Mouse (Mus musculus): Measurements from ENCODE around the gene Nhej1. TPM values are rescaled to one million over a fixed set of nuclear protein-coding genes. Genes with fewer than 3 reads are reported as not detected.

The Nhej1 gene
- total RNA-seq (2021): 1 to 10 TPM; 2.2 to 2.7 TPM

DNA sequence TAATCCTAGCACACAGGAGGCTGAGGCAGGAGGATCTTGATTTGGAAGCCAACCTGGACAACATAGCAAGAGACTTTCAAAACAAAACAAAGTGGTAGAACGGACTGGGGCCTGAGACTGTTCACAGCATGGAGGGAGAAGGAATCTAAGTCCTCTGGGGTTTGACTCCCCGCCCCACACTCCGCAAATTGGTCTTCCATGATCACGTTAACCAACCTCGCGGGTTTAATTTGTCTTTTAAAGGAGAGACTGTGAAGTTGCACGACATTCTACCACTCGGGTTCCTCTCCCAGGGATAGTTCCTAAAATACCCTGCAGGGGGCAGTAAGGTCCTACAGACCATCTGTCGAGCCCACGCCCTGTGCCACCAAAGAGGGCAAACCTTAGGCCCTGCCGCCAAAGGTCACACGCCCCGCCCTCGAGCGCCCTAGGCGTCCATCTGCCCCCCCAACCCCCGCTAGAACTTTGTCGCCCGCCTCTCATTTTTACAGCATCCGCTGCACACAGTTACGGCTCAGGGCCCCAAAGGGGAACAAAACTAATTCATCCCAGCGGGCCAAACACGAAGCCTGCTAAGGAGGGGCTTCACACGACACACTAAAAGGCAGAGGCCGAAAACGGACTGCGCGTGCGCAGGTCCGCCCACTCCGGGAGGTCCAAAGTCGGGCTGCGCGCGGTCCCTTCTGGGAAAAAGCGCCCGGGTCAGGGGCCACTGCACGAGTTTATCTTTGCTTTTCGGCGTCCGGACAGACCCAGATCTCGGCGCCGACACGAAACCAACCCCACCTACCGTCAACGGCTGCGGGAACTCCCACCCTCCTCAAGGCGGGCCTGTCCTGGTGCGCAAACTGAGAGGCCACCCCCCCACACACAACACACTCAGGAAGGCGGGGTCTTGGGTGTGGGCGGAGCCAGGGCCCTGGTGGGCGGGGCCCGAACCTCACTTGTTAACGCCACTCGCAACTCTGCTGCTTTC lies at the start of gene Nhej1:
Nhej1 (minus strand) TSS at position 855 of the 976 bp plus-strand sequence.
- intact Hi-C loops (cut with DNase I): no loop called here
- peak; percentile 95 to 97 for DNase-seq

DNA sequence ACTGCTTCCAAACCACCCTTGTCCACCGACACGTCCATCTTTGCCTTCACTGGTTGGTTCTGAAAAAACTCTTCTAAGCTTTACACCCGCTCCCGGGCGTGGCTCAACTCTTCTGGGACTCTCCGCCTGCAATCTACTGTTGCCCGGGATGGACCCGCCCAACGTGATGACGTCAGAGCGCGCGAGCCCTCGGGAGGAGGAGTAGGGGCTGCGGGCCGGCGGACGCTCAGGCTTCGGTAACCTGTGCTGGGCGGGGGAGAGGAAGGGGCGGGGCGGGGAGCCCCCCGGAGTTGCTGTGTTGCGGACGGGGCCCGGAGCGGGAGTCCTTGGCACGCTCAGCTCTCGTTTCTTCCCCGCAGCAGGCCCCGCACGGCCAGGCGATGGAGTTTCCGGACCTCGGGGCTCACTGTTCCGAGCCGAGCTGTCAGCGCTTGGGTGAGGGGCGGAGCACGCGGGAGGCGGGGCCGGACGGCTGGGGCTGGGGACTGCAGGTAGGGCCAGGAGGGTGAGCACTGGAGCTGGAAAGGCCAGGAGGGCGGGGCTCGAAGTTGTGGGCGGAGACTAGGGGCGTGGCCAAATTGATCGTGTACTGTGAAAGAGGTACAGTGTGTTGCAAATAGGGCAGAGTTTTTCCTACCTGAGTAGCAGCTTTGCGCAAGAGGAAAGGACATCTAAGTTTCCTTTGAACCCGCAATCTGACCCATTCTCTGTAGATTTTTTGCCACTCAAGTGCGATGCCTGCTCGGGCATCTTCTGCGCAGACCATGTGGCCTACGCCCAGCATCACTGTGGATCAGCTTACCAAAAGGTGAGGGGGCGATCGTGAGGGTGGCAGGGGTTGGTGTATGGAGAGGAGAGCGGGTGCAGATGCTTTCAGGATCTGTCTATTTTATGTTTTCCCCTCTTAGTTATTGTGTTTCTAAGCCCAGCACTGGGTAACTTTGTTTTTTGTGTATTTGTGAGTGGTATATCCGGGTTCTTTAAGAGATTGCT lies 43.8 kb upstream of the Nhej1 start, which contains the start of gene Zfand2b:
Zfand2b (plus strand) TSS at position 175 of the 993 bp plus-strand sequence.
- intact Hi-C loops (cut with DNase I): loop anchor here (2.0 kb wide), 1 partner anchor 26 kb away; the partner anchor contains the start of genes Cnppd1 and Retreg2

DNA sequence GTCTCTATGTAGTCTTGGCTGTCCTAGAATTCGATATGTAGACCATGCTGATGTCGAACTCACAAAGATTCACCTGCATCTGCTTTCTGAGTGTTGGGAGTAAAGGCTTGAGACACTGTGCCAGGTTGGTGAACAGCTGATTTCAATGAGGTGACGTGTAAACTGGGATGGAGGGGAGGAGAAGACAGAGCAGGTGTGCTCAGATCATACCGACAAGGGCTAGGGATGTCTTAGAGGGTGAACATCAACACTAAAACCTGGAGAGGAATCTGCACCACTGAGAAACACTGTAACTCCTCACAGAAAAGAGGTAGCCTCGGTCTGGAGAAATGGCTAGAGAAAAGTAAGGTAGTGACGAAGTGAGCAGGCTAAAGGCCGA lies 43.1 kb upstream of the Nhej1 start:
- no peak for DNase-seq
- intact Hi-C loops (cut with DNase I): loop anchor here (2.0 kb wide), 1 partner anchor 25 kb away; the partner anchor contains the start of genes Cnppd1 and Retreg2

More for the DNA sequence above, 43.8 kb upstream of the Nhej1 start, which contains the start of gene Zfand2b:
- DNase-seq: peak; percentile 97 to 98

DNA sequence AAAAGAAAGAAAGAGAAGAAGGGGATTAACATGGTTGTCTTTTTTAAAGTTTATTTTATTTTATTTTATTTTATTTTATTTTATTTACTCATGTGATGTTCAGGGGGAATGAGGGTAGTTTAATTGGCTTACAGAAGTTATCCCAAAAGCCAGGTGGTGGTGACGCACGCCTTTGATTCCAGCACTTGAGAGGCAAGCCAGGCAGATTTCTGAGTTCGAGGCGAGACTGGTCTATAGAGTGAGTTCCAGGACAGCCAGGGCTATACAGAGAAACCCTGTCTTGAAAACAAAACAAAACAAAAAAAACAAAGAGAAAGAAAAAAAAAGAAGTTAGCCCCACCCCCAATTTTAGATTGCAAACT lies 35.2 kb upstream of the Nhej1 start:
- DNase-seq: no peak
- intact Hi-C loops (cut with DNase I): no loop called here

DNA sequence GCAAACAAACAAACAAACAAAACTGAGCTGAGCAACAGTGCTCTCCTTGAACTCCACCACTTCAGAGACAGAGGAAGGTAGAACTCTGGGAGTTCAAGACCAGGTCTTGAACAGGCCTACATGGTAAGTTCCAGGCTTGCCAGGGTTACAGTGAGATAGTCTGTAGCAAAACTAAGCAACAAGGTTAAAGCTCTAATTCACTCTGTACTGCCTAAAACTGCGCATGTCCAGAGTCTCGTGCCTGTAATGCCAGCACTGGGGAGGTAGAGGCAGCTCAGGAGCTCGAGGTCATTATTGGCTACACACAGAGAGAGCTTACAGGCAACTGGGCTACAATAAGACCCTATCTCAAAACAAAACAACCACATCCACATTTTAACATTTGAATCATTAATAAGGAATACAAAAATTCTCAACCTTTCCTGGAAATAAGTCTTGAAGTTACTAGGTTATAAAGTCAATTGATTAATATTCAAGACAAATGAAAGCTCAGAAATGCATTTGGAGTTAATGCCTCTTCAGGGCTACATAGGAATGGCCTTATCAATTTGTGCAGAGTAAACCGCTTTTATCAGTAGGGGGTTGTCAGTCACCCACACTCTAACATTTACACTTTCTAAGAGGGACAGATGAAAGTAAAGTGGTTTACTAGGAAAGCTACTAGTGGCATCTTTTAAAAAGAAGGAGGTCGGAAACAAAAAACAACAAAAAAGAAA lies 34.7 kb upstream of the Nhej1 start:
- no peak for DNase-seq

DNA sequence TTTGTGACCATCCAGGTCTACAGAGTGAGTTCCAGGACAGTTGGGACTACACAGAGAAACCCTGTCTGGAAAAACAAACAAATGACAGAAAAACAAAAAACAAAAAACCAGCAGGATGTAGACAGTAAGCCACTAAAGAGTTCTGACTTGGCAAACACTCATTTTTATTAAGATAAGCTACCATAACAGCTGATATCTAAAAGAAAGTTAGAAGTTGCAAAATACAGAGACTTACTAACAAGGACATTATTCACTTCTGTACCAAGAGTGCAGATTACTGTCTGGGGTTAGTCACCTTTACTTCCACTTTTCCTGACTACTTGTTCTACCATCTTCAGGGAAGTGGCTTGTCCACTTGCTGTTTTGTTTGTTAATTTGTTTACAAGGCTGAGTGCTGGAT lies 34.0 kb upstream of the Nhej1 start:
- DNase-seq: no peak
- intact Hi-C loops (cut with DNase I): no loop called here

More for the DNA sequence above, 34.7 kb upstream of the Nhej1 start:
- intact Hi-C loops (cut with DNase I): no loop called here

DNA sequence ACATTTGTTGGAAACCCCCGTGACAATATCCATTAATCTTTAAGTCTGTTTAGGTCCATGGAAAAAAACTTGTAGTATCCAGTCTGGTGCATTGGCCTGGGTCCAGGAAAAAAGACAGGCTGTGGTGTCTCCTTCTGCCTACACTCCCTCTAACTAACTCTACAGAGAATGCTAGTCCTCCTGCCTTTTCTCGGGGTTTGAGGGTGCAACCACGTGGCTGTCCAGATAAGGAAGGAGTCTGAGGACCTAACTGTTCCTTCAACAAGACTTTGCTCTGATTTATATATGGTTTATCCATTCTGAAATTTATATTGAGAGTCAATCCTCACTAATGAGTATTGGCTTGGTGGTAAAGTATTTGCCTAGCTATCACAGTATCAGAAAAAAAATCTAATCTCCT lies 30.8 kb upstream of the Nhej1 start:
- DNase-seq: no peak
- intact Hi-C loops (cut with DNase I): no loop called here

DNA sequence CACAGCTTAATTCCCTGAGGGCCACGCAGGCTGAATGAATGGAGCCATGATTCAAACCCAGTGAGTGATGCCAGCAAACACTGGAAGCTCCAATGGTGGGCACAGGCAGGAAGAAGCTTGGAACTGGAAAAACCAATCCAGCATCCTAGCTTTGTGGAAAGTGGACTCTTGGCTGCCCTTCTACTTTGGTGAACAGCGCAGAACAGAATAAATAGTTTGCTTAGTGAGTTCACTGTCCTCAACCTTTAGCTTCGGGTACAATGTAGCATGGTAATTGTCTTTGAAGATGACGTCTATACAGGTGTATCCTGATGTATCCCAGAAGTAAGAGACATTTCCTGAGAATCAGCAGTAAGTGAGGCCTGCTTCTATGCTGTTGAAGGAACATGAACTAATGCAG lies 23.7 kb upstream of the Nhej1 start:
- intact Hi-C loops (cut with DNase I): no loop called here
- DNase-seq: no peak

DNA sequence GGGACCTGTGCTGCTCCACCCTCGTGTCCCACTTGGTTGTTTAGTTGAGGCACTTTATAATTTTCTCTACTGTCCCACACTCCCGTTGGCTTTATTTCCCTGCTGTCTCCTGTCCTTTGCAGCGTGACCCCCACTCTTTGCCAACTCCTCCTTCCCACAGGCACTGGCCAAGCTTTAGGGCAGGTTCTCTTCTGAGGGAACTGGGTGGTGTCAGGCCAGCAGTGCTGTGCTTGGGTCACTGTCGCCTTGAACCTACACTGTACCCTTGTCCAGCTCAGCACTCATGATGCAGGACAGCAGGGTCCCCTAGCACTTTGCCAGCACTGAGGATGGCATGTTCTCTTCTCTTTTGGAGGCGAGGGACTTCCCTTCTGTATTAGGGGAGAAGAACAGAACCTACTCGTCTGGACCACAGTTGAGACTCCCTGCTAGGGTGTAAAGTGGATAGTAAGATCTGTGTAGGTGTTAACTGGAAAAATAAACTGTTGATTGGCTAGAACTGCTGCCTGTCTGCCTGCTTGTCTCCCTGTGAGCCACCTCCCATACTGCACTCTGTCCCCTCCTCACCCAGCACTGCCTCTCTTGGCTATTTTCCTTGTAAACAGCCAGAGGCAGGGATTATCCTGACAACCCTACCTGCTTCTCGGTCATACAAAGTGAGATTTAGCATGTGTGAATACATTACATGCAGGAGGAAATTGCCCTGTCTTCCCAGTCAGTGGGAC lies 22.6 kb upstream of the Nhej1 start:
- DNase-seq: no peak

DNA sequence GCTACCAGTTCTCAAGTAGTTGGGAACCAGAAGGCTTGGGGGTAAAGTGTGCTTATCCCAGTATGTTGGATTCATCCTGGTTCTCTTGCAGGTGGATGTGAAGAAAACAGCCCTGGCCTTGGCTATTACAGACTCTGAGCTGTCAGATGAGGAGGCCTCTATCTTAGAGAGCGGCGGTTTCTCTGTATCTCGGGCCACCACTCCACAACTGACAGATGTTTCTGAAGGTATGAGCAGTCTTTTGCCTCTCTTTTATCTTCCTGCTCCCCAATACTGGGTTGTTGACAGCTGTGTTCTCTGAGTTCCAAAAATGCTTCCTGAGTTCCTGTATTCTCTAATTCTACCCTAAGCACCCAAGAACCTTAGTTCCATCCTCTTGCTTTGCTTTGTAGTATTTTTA lies 20.6 kb upstream of the Nhej1 start:
- no peak for DNase-seq
- intact Hi-C loops (cut with DNase I): no loop called here

More for the DNA sequence above, 22.6 kb upstream of the Nhej1 start:
- intact Hi-C loops (cut with DNase I): no loop called here

DNA sequence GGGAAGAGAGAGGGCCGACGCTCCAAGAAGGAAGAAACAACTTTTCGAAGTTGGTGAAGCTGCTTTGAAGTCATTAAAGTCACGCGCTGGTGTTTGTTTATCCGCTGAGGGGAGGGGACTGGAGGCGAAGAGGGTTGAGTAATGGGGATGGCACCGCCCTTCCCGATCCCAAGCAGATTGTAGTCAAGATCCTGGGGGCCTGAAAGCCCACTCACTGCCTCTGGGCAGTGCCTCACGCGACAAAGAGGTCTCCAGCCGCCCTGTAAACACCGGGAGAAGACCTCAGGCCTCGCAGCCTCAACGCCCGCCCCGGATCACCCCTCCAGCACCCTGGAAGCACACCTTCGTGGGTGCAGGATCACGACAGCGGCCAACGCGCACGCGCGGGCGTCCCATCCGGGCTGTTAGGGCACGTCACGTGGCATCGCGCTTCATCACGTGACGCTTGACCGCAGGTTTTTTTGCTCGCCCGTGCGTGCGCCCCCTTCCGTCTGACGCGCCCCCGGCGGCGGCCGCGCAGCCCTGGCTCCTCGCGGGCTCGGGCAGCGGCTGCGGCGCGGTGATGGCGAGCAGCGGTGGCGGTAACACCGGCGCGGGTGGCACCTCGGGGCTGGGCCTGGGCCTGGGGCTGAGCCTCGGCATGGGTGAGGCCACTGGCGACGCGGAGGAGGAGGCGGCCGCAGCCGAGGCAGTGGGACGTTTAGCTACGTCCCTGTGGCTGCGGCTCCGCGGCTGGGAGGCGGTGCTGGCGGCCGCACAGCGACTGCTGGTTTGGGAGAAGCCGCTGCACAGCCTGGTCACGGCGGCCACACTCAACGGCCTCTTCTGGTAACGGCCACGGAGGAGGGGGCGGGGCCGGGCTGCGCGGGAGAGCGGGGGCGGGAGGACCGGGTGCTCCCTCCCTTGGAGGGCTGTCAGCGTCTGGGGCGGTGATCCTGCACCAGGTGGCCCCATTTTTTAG lies 17.6 kb upstream of the Nhej1 start, which contains the start of the genes Cnppd1 and Retreg2:
Cnppd1 (minus strand) TSS at position 411 of the 961 bp plus-strand sequence.
Retreg2 (plus strand) TSS at position 478 of the 961 bp plus-strand sequence.
- intact Hi-C loops (cut with DNase I): loop anchor here (2.0 kb wide), 1 partner anchor 26 kb away; the partner anchor contains the start of gene Zfand2b
- peak; percentile 97 to 98 for DNase-seq

DNA sequence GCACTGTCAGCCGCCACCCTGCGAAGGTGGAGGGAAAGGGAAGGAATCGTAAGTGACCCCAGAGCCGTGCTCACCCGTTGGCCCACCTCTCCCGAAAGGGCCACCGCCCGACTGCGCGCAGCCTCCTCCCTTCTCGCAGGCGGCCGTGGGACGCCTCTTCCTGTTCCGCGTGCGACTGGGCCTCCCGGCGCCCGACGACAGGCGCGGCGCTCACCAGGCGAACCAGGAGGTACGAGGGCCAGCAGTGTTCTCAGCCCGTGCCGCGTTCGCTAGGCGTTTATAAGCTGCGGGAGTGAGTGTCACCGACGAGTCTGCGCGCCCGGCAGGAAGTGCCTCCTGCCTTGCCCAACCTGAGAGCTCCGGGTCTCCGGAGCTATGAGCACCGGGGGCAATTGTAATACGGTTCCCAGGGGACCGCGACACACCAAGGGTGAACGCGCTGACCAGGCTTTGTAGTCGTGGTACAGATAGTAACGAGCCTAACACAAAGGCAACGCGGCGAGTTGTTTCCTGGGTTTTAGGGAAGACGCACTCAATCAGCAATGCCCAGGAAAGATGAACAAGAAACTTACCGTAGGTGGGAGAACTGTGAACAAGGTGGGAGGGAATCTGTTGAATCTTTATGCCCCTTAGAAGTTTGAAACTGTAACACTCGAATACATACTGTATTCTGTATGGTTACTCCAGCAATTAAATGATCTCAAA lies 16.6 kb upstream of the Nhej1 start:
- intact Hi-C loops (cut with DNase I): loop anchor here (2.0 kb wide), 1 partner anchor 27 kb away; the partner anchor contains the start of gene Zfand2b
- peak; percentile 76 to 77 for DNase-seq

DNA sequence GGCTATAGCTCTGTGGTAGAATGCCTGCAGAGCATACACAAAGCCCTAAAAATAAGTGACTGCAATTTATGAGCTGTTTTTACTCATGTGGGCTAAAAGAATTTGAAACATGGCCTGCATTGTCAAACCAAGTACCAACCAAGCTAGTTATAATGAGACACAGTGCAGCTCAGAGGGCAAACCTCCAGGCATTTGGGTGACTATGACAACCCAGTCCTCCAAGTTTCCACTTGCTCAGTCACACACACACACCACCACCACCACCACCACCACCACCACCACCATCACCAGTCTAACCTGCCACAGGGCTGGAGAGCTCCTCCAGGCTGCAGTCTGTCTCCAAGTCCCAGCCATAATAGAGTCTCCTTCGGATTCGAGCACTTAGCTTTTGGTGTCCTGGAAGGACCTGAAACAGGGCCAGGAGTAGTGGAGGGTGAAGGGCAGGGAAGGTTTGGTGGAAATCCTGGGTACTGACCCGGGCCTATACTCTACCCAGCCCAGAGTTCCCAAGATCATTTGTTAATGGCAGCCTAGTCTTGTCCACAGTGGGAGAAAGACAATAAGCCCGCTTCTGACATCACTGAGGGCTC lies 15.7 kb upstream of the Nhej1 start:
- intact Hi-C loops (cut with DNase I): no loop called here
- DNase-seq: peak in 1 of 2 experiments; percentile 40

DNA sequence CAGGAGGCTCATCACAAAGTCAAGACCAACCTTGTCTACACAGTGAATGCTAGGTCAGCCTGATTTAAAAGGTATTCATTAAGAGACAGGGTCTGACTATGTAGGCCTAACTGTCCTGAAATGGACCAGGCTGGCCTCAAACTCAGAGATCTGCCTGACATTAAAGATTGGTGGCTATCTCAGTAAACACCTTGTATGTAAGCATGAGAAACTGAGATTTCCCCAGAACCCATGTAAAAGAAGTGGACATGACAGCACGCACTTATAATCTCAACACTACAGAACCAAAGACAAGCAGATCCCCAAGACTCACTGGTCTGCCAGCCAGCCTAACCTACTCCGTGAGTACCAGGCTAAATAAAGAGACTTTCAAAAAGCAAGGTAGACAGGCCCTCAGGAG lies 13.4 kb upstream of the Nhej1 start:
- DNase-seq: no peak
- intact Hi-C loops (cut with DNase I): no loop called here

DNA sequence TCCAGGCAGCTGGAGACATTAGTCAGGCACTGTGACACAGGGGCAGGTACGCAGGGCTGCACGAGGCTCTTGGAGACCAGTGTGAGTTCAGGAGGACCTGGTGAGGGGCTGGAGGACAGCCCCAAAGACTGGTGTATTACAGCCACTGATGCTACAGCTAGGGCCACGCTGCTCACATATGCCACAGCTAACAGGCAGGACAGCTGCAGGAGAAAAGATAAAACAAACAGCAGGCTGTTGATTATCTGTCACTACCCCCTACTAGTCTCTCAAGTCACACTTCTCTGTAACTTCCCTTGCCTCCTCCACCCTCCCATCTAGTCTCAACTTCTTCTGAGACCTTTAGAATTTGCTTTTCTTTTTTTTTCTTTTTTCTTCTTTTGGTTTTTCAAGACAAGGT lies 11.7 kb upstream of the Nhej1 start:
- intact Hi-C loops (cut with DNase I): no loop called here

DNA sequence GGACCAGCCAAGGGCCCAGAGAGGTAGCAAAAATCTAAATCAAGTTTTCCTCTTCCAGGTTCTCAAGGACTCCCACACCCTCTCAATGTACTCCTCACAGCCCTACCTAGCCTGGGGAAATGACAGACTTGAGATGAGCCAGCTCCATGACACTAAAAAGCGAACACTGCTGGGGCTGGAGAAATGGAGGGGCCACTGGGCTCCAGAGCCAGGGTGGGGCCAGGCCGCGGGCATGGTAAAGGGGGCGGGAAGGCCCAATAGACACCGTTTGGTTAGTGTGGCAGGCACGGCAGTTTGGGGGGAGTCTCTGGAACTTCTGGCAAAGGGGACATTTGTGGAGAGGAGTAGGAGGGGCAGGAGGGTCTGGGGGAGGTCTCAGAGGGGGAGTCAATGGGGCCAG lies 11.3 kb upstream of the Nhej1 start:
- intact Hi-C loops (cut with DNase I): no loop called here
- no peak for DNase-seq

More for the DNA sequence above, 11.7 kb upstream of the Nhej1 start:
- no peak for DNase-seq

Measured in heart, postnatal 10 days (tissue).